Comparison of ENCODE assay signal across 11 mouse cellular contexts in the genomic region with DNA sequence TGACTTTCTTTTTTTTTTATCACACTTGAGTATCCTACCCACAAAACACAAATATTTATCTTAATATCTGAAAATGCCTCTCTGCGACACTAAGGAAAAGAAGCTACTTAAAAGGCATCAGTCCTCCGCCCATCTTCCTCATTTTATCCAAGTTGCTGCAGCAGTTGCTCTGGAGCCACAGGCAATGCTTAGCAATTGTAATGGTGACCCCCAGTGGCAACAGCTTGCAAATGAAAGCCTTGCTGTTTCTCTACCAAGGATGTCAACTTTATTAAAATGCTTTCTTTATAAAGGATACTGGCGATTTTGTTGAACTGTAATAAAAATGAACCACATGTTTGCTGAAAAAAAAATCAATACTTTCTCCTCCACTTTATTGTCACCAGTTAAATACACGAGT. TPM values are rescaled to one million over a fixed set of nuclear protein-coding genes. Genes with fewer than 3 reads are reported as not detected.
A peak's percentile ranks its signal among the peaks of the same experiment; 100 is the strongest.
DNase-seq lines count a peak whose midpoint lies in the region; ATAC-seq lines count a peak whose summit lies in the region.
"Had no signal": no experiment of that assay in that cellular context is flagged by ENCODE, and none has a peak within 500 bp of the region (broad histone marks: within the 10 kb centered on the region; RNA-seq: fewer than 3 reads in every experiment).

No protein-coding gene starts in this region.

- no peaks in the 10 kb centered on the region for H3K9me3 ChIP-seq in limb, embryonic 11.5 days (ENCODE audit: control insufficient read depth, low read length)
- no peaks in the 10 kb centered on the region for H3K9me3 ChIP-seq in limb, embryonic 10.5 days (replicated peaks)
- H3K9me3 ChIP-seq in kidney, embryonic 15.5 days (replicated peaks) = no peaks in the 10 kb centered on the region
- H3K9me3 ChIP-seq: liver, embryonic 15.5 days had no signal

- H3K4me2 ChIP-seq in limb, embryonic 11.5 days (ENCODE audit: low read depth, severe bottlenecking) = no peak overlapping the region
- no peak overlapping the region for H3K4me2 ChIP-seq in kidney, embryonic 15.5 days
- H3K4me2 ChIP-seq: liver, embryonic 15.5 days had no signal

- no peaks in the 10 kb centered on the region for H3K27me3 ChIP-seq in limb, embryonic 11.5 days (ENCODE audit: control insufficient read depth, insufficient read depth, low read length)
- H3K27me3 ChIP-seq in limb, embryonic 10.5 days (ENCODE audit: low read depth, poor library complexity, severe bottlenecking) = no peaks in the 10 kb centered on the region
- H3K27me3 ChIP-seq in kidney, embryonic 15.5 days = no peaks in the 10 kb centered on the region
- H3K27me3 ChIP-seq: liver, embryonic 15.5 days had no signal

- 46% methylated on average over 4 of the region's 4 CpGs for WGBS in limb, embryonic 11.5 days
- WGBS in limb, embryonic 10.5 days = 46% methylated on average over 4 of the region's 4 CpGs
- WGBS in kidney, embryonic 15.5 days = 46% methylated on average over 4 of the region's 4 CpGs

- DNase-seq in embryo, embryonic 10 days (ENCODE audit: low spot score) = peak; percentile 15
- DNase-seq in embryo, embryonic 9.5 days (ENCODE audit: extremely low spot score) = no peak
- peak; percentile 19 for DNase-seq in limb, embryonic 11.5 days (ENCODE audit: low spot score)
- DNase-seq in limb, embryonic 10.5 days (ENCODE audit: low spot score) = no peak
- peak; percentile 63 for DNase-seq in adipocyte (ENCODE audit: low spot score)
- DNase-seq in left cerebral cortex, postnatal 4 days = peak; percentile 3
- DNase-seq in urinary bladder, adult 18-20 months (ENCODE audit: low spot score in 2 of 2) = no peak

- no peak overlapping the region for H3K4me3 ChIP-seq in limb, embryonic 11.5 days (ENCODE audit: low read depth, low read length)
- no peak overlapping the region for H3K4me3 ChIP-seq in limb, embryonic 10.5 days
- no peak overlapping the region for H3K4me3 ChIP-seq in kidney, embryonic 15.5 days (replicated peaks)
- H3K4me3 ChIP-seq: erythroblast, embryonic 14.5 days; liver, embryonic 15.5 days had no signal

- no peak overlapping the region for H3K27ac ChIP-seq in limb, embryonic 11.5 days (replicated peaks; ENCODE audit: low read depth, low read length)
- no peak overlapping the region for H3K27ac ChIP-seq in limb, embryonic 10.5 days
- H3K27ac ChIP-seq in kidney, embryonic 15.5 days = no peak overlapping the region
- H3K27ac ChIP-seq: liver, embryonic 15.5 days had no signal

- no peaks in the 10 kb centered on the region for H3K36me3 ChIP-seq in limb, embryonic 11.5 days (ENCODE audit: control insufficient read depth, insufficient read depth, low read length)
- H3K36me3 ChIP-seq in limb, embryonic 10.5 days = no peaks in the 10 kb centered on the region
- H3K36me3 ChIP-seq in kidney, embryonic 15.5 days = no peaks in the 10 kb centered on the region
- H3K36me3 ChIP-seq: liver, embryonic 15.5 days had no signal

- no peaks in the 10 kb centered on the region for H3K4me1 ChIP-seq in limb, embryonic 11.5 days (ENCODE audit: control insufficient read depth, insufficient read depth, low read length)
- no peaks in the 10 kb centered on the region for H3K4me1 ChIP-seq in limb, embryonic 10.5 days
- no peaks in the 10 kb centered on the region for H3K4me1 ChIP-seq in kidney, embryonic 15.5 days
- H3K4me1 ChIP-seq: liver, embryonic 15.5 days had no signal

- intact Hi-C loops in left cerebral cortex, postnatal 4 days (cut with DNase I) = no loop called here

- no peak for ATAC-seq in limb, embryonic 11.5 days (ENCODE audit: insufficient number of reproducible peaks, low FRiP score, low TSS enrichment, low read depth)
- ATAC-seq in kidney, embryonic 15.5 days (replicated peaks; ENCODE audit: low FRiP score) = no peak

- H3K9ac ChIP-seq in limb, embryonic 11.5 days (ENCODE audit: low read length) = no peak overlapping the region
- H3K9ac ChIP-seq in kidney, embryonic 15.5 days = no peak overlapping the region
- H3K9ac ChIP-seq: liver, embryonic 15.5 days had no signal

RNA-seq across cellular contexts. Expression of a gene that starts 2.0 kb away (rescaled TPM):
- not detected in 2 replicates for polyA plus RNA-seq in limb, embryonic 11.5 days (2014; fragmentation: Nextera tagmentation; extraction: Ambion mirVana)
- not detected in 2 replicates for polyA plus RNA-seq in limb, embryonic 10.5 days (2016; fragmentation: Nextera tagmentation; extraction: Ambion mirVana)
- not detected for total RNA-seq in left cerebral cortex, postnatal 4 days (2021)
- not detected in 2 replicates for polyA plus RNA-seq in kidney, embryonic 15.5 days (2015; fragmentation: Nextera tagmentation; extraction: Ambion mirVana)
- total RNA-seq: ES-E14 had no signal
- polyA plus RNA-seq: erythroblast, embryonic 14.5 days; liver, embryonic 15.5 days had no signal

Comparison
In these comparisons a context has a peak if more than half of its experiments do, and no peak if none do; other contexts are left out.
1. DNase-seq: peak in embryo, embryonic 10 days (single experiment), limb, embryonic 11.5 days (single experiment), adipocyte (single experiment) and left cerebral cortex, postnatal 4 days (single experiment); none in embryo, embryonic 9.5 days (single experiment), limb, embryonic 10.5 days (single experiment) and urinary bladder, adult 18-20 months (0 of 2).